Mouse (Mus musculus): ENCODE measurements around the gene Krtap10-4. TPM values are rescaled to one million over a fixed set of nuclear protein-coding genes. Genes with fewer than 3 reads are reported as not detected.
"Not testable (repeated sequence)": the region's sequence is repeated elsewhere in the genome, so short reads cannot be mapped to it uniquely, and the experiment has no call there.

Krtap10-4 gene
- not detected for polyA plus RNA-seq (2017; shearing (Covaris generic))

DNA sequence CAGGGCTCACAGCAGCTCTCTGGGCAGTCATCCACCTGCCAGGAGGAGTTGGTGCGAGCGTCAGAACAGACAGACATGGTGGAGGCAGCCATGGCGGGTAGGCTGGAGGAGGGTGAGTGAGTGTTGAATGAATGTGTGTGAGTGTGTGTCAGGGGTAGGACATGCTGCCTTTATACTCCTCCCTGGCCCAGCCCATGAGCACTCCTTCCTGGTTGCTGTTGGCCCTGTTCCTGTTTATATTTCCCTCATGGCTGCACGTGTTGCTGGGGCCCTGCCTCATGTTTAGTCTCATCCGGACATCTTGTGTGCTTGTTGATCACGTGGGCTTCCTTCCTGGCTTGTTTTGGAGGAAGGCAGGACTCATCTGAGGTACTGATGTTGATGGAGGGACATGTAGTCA lies at the start of gene Krtap10-4:
TSS of gene Krtap10-4 (minus strand) at position 145 of the 400 bp plus-strand sequence.
- no peak for ATAC-seq

GRCm38 (mm10) chr10:77869651-77870050 lies 42.8 kb upstream of the Krtap10-4 start:
- ATAC-seq, result no peak

DNA sequence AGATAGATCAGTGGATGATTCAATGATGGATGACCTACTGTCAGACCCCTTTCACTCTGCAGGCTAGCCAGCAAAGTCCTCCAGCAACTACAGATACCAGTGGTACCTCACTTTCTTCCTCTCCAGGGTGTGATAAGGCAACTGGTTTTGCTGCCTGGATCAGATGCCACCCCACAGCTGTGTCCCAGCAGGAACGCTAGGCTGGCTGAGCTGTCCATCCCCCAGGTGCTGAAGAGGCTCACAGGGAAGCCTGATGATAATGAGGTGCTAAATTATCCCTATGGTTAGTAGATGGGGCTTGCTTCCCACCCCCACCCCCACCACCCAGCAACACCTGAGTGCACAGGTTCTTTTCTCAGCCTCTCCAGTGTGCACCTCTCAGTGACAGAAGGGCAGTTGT lies 40.7 kb upstream of the Krtap10-4 start:
- ATAC-seq, result no peak

DNA sequence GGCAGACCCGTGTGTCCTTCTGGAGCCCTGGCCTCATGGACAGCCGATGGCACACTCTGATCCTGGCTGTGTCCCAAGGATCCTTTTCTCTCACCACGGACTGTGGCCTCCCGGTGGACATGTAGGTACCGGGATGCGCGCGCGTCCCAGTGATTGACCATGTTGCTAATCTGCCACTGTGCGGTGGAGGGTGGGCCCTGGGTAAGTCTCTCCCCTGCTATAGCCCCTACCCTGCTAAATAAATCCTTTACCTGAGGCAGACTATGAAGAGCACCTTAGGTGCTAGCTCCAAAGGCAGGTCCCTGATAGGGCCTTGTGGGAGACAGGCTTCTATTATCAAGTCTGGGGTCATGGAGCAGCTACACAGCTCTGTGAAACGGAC lies 37.9 kb upstream of the Krtap10-4 start:
- ATAC-seq, result no peak

DNA sequence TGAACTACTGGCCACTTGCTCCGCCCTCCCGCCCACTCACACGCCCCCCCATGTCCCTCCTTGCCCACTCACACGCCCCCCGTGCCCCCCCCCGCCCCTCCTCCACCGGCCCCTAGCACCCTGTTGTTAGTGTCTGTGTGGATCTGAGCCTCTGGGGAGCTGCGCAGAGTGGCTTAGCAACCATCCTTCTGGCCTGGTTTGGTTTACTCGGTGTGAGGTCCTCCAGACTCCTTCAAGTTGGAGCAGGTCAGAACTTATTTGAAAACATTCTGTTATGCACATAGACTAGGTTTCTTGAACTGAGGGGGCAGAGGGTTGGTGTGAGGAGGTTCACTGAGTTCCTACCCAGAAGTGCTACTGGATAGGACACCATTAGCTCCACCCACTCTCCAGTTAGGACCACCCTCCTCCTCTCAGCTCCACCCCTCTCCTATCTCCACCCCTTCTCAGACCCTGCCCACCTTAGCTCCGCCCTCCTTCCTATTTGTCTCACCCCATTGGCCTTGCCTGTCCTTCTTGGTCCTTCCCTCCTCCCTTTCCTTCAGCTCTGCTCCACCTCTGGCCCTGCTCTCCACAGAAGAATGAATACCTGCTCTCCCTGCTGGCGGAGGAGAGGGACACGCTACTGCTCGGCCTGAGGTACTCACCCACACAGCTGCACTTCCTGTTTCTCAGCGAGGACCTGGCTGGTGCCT lies 37.3 kb upstream of the Krtap10-4 start:
- peak; percentile 89 for ATAC-seq

- no peak for ATAC-seq
Observed at GRCm38 (mm10) chr10:77861675-77862074, 34.8 kb upstream of the Krtap10-4 start, which contains the start of gene Gm3285. TSS of gene Gm3285 (plus strand) at chr10:77861975.

GRCm38 (mm10) chr10:77852559-77852958 lies 25.7 kb upstream of the Krtap10-4 start, which contains the start of gene Gm10318:
TSS of gene Gm10318 (plus strand) at chr10:77852859.
- ATAC-seq, result no peak

GRCm38 (mm10) chr10:77847538-77847937 lies 20.6 kb upstream of the Krtap10-4 start:
- no peak for ATAC-seq

DNA sequence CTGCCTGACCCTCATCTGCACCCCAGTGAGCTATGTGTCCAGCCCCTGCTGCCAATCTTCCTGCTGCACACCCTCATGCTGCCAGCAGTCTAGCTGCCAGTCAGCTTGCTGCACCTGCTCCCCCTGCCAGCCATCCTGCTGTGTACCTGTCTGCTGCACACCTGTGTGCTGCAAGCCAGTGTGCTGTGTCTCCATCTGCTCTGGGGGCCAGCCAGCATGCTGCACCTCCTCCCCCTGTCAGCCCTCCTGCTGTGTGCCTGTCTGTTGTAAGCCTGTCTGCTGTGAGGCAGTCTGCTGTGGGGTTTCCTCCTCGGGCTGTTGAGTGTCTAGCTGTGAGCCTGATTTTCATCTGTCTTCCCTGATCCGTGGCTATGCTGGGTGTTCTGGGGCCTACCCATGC lies 20.1 kb upstream of the Krtap10-4 start:
- ATAC-seq, result no peak

DNA sequence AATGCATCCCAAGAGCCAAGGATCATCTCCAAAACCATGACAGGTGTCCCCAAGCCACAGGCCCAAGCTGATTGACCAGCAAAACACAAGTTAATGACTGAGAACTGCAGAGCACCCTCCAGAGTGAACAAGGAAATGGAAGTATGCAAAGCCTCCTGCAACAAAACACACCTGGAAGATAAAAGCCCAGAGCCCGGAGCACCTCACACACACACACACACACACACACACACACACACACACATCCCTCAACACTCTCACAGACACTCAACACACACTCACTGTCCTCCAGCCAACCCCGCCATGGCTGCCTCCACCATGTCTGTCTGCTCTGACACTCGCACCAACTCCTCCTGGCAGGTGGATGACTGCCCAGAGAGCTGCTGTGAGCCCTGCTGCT lies 19.6 kb upstream of the Krtap10-4 start, which contains the start of gene Gm36176:
TSS of gene Gm36176 (plus strand) at position 301 of the 400 bp plus-strand sequence.
- no peak for ATAC-seq

DNA sequence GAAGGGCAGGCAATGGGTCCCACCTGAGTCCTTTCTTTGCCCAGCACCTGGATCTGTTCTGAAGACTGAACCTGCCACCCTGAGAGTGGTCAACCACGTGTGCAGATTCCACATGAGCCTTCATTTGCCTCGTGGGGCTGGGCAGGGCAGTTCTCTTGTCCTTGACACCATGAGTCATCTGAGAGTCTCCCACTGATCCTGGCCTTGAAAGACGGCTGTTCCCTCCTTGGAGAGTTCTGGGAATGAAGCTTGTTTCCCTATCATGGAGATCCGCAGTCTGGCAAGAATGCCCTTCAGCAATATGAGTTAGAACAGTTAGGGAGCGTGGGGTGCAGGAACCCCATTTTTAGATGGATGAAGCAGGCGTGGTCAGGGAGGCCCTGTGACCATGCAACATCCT lies 12.1 kb upstream of the Krtap10-4 start:
- no peak for ATAC-seq

GRCm38 (mm10) chr10:77835647-77836046 lies 8.8 kb upstream of the Krtap10-4 start, which contains the start of gene Krtap10-10:
TSS of gene Krtap10-10 (plus strand) at chr10:77835947.
- no peak for ATAC-seq

DNA sequence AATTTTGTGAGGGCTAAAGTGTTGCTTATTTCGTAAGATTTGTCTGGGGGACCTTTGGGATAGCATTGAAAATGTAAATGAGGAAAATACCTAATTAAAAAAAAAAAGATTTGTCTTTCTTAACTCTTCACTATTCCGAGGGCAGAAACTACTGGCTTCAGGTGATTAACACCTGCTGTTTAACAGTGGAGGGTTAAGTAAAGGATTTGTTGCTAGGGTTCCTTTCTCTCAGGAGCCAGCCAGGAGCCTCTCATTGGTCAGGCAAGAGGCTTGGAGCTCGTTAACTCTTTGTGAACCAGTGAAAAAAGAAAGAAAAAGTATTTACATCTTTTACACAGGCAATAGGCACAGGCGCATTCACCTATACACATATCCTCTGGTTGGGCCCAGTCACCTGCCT lies 7.7 kb downstream of the Krtap10-4 start:
- ATAC-seq, result no peak

DNA sequence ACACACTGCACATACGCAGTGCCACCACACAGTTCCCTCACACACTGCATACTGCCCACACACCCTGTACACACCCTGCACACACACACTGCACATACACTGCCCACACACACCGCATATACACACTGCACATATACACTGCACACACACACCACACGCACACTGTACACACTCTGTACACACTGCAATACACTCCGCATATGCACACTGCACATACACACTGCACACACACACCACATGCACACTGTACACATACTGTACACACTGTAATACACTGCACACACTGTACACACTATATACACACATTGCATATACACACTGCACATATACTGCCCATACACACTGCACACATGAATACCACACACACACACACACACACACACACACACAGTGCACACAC lies 8.4 kb downstream of the Krtap10-4 start:
- ATAC-seq, result no peak

- no peak for ATAC-seq
Observed at GRCm38 (mm10) chr10:77815514-77815913, 11.4 kb downstream of the Krtap10-4 start.

- ATAC-seq, result no peak
Observed at GRCm38 (mm10) chr10:77814382-77814781, 12.5 kb downstream of the Krtap10-4 start, which contains the start of gene Gm2696. TSS of gene Gm2696 (plus strand) at chr10:77814682.

DNA sequence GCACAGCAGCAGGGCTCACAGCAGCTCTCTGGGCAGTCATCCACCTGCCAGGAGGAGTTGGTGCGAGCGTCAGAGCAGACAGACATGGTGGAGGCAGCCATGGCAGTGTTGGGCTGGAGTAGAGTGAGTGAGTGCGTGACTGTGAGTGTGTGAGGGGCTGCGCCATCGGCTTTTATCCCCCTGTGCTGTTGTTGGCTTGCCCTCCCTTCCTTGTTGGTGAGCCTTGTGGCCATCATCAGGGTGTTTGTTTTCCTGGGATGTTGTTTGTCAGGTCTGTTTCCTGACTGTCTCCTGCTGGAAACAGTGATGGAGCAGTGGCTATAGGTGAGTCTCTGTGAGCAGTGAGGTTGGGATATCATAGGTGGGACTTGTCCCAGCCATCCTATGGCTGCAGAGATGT lies 15.2 kb downstream of the Krtap10-4 start, which contains the start of gene Gm9507:
TSS of gene Gm9507 (minus strand) at position 101 of the 400 bp plus-strand sequence.
- no peak for ATAC-seq

DNA sequence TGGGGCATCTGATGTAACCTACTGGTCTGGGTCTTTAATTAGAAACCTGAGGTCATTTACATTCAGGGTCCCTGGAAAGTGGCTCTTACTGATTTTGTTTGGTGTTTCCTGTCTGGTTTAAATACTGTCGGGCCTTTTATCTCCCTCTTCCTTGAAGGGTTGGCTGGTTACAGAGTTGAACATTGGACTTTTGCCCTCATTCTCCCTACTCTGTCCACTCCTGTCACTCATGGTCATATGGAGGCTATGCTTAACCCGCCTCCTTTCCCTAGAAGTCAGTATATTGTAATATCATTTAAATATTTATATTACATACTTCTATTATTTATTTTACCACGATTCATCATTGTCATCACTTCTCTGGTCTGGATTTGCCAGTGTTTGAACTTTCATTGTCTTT lies 22.8 kb downstream of the Krtap10-4 start:
- no peak for ATAC-seq

DNA sequence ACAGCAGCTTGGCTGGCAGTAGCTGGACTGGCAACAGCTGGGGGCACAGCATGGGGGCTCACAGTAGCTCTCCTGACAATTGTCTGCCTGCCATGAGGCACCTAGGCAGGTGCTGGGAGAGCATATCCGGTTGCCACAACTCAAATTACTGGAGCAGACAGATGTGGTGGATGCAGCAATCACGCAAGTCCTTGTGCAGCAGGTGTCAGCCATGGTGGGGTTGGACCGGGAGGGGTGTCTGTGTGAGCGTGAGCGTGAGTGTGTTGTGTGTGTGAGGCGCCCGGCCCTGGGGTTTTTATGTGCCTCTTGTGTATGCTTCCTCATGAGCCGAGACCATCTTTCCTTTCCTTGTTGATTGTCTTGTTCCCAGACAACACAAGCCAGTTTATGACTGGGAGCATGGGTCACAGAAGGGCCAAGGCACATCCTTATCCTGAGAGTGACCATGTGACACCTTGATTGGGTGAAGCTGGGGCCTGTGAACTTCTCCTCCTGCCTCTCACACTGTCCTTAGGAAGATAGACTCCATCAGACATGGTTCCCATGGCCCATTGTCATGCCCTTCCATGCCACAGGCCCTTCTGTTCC lies 27.9 kb downstream of the Krtap10-4 start, which contains the start of gene Gm19668:
TSS of gene Gm19668 (minus strand) at position 213 of the 588 bp plus-strand sequence.
- ATAC-seq, result no peak

GRCm38 (mm10) chr10:77798164-77798920 lies 28.6 kb downstream of the Krtap10-4 start:
- ATAC-seq, result not testable (repeated sequence)

- ATAC-seq, result no peak
Observed at GRCm38 (mm10) chr10:77797677-77798076, 29.2 kb downstream of the Krtap10-4 start.

DNA sequence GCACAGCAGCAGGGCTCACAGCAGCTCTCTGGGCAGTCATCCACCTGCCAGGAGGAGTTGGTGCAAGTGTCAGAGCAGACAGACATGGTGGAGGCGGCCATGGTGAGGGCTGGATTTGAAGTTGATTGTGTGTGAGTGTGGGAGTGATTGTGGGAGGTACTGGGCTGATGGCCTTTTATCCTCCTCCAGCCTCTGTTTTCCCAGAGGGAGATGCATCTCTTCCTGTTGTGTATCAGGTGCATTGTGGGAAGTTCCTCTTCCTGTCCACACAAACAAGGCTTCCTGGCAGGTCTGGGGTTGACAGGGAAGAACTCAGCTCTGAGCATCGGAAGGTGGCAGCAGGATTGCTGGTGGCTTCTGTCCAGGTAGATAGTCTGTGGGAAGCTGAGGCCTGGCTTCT lies 31.9 kb downstream of the Krtap10-4 start, which contains the start of gene Gm9639:
TSS of gene Gm9639 (minus strand) at position 101 of the 400 bp plus-strand sequence.
- no peak for ATAC-seq

- ATAC-seq, result no peak
Observed at GRCm38 (mm10) chr10:77788621-77789020, 38.3 kb downstream of the Krtap10-4 start.

All from activated CD4-positive, CD25-positive, alpha-beta regulatory T cell, adult 4 months (primary cell).